Mouse (Mus musculus): ENCODE data around the gene Atxn7l1. TPM values are rescaled to one million over a fixed set of nuclear protein-coding genes. Genes with fewer than 3 reads are reported as not detected.

Atxn7l1 gene
- polyA plus RNA-seq, 1 experiment: 129 TPM

DNA sequence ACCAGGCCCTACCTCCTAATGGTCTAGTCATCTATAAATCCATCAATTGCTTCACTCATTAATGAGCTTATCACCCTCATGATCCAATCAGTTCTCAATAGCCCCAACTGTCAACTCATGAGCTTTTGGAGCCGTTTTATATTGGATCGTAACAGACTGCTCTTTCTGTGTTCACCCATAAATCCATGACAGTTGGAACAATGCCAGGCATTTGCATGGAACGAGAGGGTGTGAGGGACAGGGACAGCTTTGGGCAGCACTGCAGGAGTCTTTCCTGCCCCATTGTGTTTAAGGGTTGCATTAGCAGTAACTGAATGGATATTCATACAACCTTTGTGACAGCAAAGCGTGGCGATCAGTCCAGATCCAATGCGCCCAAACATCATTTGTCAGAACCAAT lies 49.8 kb downstream of the Atxn7l1 start:
- DNase-seq: no peak
- no peaks in the 10 kb centered on the region for H3K27me3 ChIP-seq (ENCODE audit: control insufficient read depth, insufficient read depth, low read length)
- 96% methylated on average over 6 of the region's 6 CpGs for WGBS
- H3K4me1 ChIP-seq (replicated peaks; ENCODE audit: control insufficient read depth, insufficient read depth, low read length): no peaks in the 10 kb centered on the region
- no peak overlapping the region for H3K4me3 ChIP-seq (ENCODE audit: control insufficient read depth, insufficient read depth, low read length)
- no peaks in the 10 kb centered on the region for H3K36me3 ChIP-seq (ENCODE audit: control insufficient read depth, insufficient read depth, low read length)
- no peak for TF ChIP-seq CTCF (IDR thresholded peaks at IDR 0.05; ENCODE audit: borderline replicate concordance, control insufficient read depth, extremely low read depth, insufficient read depth, low read length, poor library complexity)
- no peak for TF ChIP-seq POLR2A (IDR thresholded peaks at IDR 0.05; ENCODE audit: control insufficient read depth, extremely low read depth, insufficient read depth, low read length, poor library complexity)
- H3K27ac ChIP-seq (ENCODE audit: control insufficient read depth, insufficient read depth, low read length): no peak overlapping the region

DNA sequence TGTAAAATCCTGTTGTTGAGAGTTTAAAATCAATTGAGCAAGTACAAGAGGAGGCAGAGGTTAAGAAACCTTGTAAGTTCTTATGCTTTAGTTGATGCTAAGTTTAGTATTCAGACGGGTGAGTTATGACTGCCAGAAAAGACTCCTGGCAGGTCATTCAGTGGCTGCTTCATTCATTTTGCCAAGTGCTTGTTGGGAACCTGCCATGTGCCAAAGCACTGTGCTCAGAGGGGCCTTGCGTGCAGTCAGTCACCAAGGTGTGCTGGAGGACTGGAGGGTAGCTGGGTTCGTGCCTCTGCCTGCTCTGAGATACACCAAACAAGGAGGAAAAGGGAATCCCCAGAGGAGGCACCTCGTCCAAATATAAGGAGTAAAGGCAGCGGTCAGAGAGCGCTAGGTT lies 50.3 kb downstream of the Atxn7l1 start:
- H3K27me3 ChIP-seq (ENCODE audit: control insufficient read depth, insufficient read depth, low read length): no peaks in the 10 kb centered on the region
- 94% methylated on average over 6 of the region's 6 CpGs for WGBS
- H3K27ac ChIP-seq (ENCODE audit: control insufficient read depth, insufficient read depth, low read length): no peak overlapping the region
- TF ChIP-seq POLR2A (IDR thresholded peaks at IDR 0.05; ENCODE audit: control insufficient read depth, extremely low read depth, insufficient read depth, low read length, poor library complexity) (no peak), CTCF (IDR thresholded peaks at IDR 0.05; ENCODE audit: borderline replicate concordance, control insufficient read depth, extremely low read depth, insufficient read depth, low read length, poor library complexity) (no peak)
- DNase-seq: no peak
- no peak overlapping the region for H3K4me3 ChIP-seq (ENCODE audit: control insufficient read depth, insufficient read depth, low read length)
- no peaks in the 10 kb centered on the region for H3K36me3 ChIP-seq (ENCODE audit: control insufficient read depth, insufficient read depth, low read length)
- 0 out of 2 replicates have a peak, but pooled peaks cover 4% of the 10 kb centered on the region for H3K4me1 ChIP-seq (replicated peaks; ENCODE audit: control insufficient read depth, insufficient read depth, low read length)

DNA sequence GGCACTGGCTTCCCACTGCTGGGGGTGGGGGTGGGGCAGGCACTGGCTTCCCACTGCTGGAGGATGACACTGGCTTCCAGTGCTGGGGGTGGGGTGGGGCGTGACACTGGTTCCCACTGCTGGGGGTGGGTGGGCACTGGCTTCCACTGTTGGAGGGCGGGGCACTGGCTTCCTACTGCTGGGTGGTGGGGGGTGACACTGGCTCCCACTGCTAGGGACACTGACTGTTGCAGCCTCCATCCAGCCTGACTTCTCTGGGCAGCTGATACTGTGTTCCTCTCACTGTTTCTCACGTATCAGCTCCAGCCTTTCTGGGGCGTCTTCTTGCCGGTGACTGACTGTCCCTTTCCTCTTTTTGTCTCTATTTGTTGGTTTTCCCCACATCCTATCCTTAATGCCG lies 53.6 kb downstream of the Atxn7l1 start:
- Histone ChIP-seq H3K27ac (ENCODE audit: control insufficient read depth, insufficient read depth, low read length) (no peak overlapping the region), H3K4me3 (ENCODE audit: control insufficient read depth, insufficient read depth, low read length) (no peak overlapping the region), H3K4me1 (replicated peaks; ENCODE audit: control insufficient read depth, insufficient read depth, low read length) (0 out of 2 replicates have a peak, but pooled peaks cover 4% of the 10 kb centered on the region), H3K27me3 (ENCODE audit: control insufficient read depth, insufficient read depth, low read length) (no peaks in the 10 kb centered on the region), H3K36me3 (ENCODE audit: control insufficient read depth, insufficient read depth, low read length) (no peaks in the 10 kb centered on the region)
- DNase-seq: no peak
- WGBS: 92% methylated on average over 6 of the region's 6 CpGs
- TF ChIP-seq CTCF (IDR thresholded peaks at IDR 0.05; ENCODE audit: borderline replicate concordance, control insufficient read depth, extremely low read depth, insufficient read depth, low read length, poor library complexity): no peak
- TF ChIP-seq POLR2A (IDR thresholded peaks at IDR 0.05; ENCODE audit: control insufficient read depth, extremely low read depth, insufficient read depth, low read length, poor library complexity): no peak

DNA sequence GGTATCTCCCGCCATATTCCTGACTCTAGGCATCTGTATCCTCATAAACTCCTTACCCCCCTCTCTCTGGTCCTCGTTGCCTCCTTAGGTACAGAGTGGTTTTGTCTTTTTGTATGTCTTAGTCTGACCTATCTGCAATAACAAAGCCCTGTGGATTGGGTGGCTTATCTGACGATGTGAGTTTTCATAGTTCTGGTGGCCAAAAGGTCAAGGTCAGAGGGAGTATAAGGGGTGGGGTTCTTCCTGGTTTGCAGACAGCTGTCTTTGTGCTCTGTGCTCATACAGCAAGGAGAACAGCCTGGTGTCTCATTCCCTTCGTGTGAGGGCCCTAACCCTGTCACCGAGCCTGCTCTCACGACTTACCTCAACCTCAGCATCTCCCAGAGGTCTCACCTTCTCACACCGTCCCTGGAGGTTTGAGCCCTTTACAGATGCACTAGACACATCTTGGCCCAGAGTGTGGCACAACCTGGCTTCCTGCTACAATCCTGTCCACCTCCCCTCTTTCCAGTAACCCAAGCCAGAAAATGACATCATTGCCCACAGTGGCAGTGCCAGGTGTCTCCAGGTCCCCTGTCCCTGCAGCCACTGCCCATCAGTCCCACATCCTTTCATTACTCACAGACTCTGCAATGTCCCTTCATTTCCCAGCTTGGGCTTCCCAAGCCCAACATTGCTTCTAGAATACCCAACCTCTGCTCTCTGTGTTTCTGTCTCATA lies 54.2 kb downstream of the Atxn7l1 start:
- no peaks in the 10 kb centered on the region for H3K27me3 ChIP-seq (ENCODE audit: control insufficient read depth, insufficient read depth, low read length)
- H3K27ac ChIP-seq (ENCODE audit: control insufficient read depth, insufficient read depth, low read length): no peak overlapping the region
- H3K4me3 ChIP-seq (ENCODE audit: control insufficient read depth, insufficient read depth, low read length): no peak overlapping the region
- DNase-seq: no peak
- H3K36me3 ChIP-seq (ENCODE audit: control insufficient read depth, insufficient read depth, low read length): no peaks in the 10 kb centered on the region
- H3K4me1 ChIP-seq (replicated peaks; ENCODE audit: control insufficient read depth, insufficient read depth, low read length): 0 out of 2 replicates have a peak, but pooled peaks cover 4% of the 10 kb centered on the region
- 92% methylated on average over 7 of the region's 7 CpGs for WGBS
- TF ChIP-seq CTCF (IDR thresholded peaks at IDR 0.05; ENCODE audit: borderline replicate concordance, control insufficient read depth, extremely low read depth, insufficient read depth, low read length, poor library complexity) (no peak), POLR2A (IDR thresholded peaks at IDR 0.05; ENCODE audit: control insufficient read depth, extremely low read depth, insufficient read depth, low read length, poor library complexity) (no peak)

DNA sequence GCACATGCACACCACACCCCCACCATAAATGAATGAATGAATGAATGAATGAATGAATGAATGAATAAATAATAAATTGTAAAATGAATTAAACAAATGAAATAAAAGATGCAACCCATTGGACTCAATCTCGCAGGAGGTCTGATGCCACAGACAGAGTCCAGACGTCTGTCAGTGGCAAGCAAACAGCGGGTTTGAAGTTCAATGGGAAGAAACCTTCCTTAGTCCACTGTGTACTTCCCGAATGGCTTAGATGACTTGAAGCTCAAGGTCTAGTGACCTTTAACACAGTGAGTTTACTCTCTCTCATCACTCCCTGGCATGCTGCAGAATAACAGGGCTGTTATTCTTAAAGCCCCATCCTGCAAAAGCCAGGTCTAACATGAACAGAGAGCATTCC lies 57.8 kb downstream of the Atxn7l1 start:
- no peaks in the 10 kb centered on the region for H3K36me3 ChIP-seq (ENCODE audit: control insufficient read depth, insufficient read depth, low read length)
- H3K27me3 ChIP-seq (ENCODE audit: control insufficient read depth, insufficient read depth, low read length): no peaks in the 10 kb centered on the region
- no peak for DNase-seq
- no peak overlapping the region for H3K27ac ChIP-seq (ENCODE audit: control insufficient read depth, insufficient read depth, low read length)
- no peak overlapping the region for H3K4me3 ChIP-seq (ENCODE audit: control insufficient read depth, insufficient read depth, low read length)
- TF ChIP-seq CTCF (IDR thresholded peaks at IDR 0.05; ENCODE audit: borderline replicate concordance, control insufficient read depth, extremely low read depth, insufficient read depth, low read length, poor library complexity): no peak
- no peak for TF ChIP-seq POLR2A (IDR thresholded peaks at IDR 0.05; ENCODE audit: control insufficient read depth, extremely low read depth, insufficient read depth, low read length, poor library complexity)
- H3K4me1 ChIP-seq (replicated peaks; ENCODE audit: control insufficient read depth, insufficient read depth, low read length): 0 out of 2 replicates have a peak, but pooled peaks cover 8% of the 10 kb centered on the region
- WGBS: over 99% methylated on average over 4 of the region's 4 CpGs

DNA sequence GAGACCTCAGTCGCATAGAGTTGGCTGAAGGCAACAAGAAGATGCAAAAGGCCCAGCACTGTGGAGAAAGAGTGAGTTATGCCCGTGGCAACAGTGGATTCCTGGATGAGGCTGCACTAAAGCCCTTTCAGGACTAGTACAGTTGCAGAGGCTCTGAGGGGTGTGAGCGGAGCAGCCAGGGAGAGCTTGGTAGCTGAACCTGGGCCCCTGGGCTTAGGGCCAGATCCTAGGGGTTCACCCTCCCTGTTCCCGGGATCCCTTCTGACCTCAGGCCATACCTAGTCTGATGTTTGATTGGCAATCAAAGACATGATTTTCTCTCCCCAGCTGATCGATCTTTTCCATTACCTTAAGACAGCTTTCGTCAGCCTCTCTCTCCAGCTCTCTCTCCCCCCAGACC lies 58.8 kb downstream of the Atxn7l1 start:
- 95% methylated on average over 6 of the region's 6 CpGs for WGBS
- Histone ChIP-seq H3K36me3 (ENCODE audit: control insufficient read depth, insufficient read depth, low read length) (no peaks in the 10 kb centered on the region), H3K4me1 (replicated peaks; ENCODE audit: control insufficient read depth, insufficient read depth, low read length) (0 out of 2 replicates have a peak, but pooled peaks cover 11% of the 10 kb centered on the region), H3K27me3 (ENCODE audit: control insufficient read depth, insufficient read depth, low read length) (no peaks in the 10 kb centered on the region), H3K4me3 (ENCODE audit: control insufficient read depth, insufficient read depth, low read length) (no peak overlapping the region), H3K27ac (ENCODE audit: control insufficient read depth, insufficient read depth, low read length) (no peak overlapping the region)
- TF ChIP-seq CTCF (IDR thresholded peaks at IDR 0.05; ENCODE audit: borderline replicate concordance, control insufficient read depth, extremely low read depth, insufficient read depth, low read length, poor library complexity): no peak
- no peak for DNase-seq
